Mouse (Mus musculus): ENCODE measurements around the gene Fcrla.

- TF ChIP-seq CTCF (IDR thresholded peaks at IDR 0.05; ENCODE audit: low read depth, low read length) (no peak), POLR2A (IDR thresholded peaks at IDR 0.05; ENCODE audit: insufficient read depth, low read length) (no peak)
These were observed 49.1 kb upstream of the Fcrla start, which contains the start of gene Fcgr2b for GRCm38 (mm10) chr1:170976447-170976846.
